Mouse (Mus musculus) limb, embryonic 10.5 days (tissue): ENCODE results near the gene Atp6v1e2. TPM values are rescaled to one million over a fixed set of nuclear protein-coding genes. Genes with fewer than 3 reads are reported as not detected.

Experiments
- polyA plus RNA-seq: library from polyadenylated mRNA; unstranded; fragments of >200 nt; fragmentation: Nextera tagmentation; extraction: Ambion mirVana; gene quantifications from 2 replicates; pipeline ENCODE4 v1.2.1, GENCODE M21; 2016

The Atp6v1e2 gene
- polyA plus RNA-seq, 1 experiment from 2014 or later: not detected

Other genes starting within 250 kb of the Atp6v1e2 start
- gene Epas1, start 194.2 kb downstream of the Atp6v1e2 start, polyA plus RNA-seq: 2.8 and 2.9 TPM in 2 replicates
- not detected in 2 replicates for gene Tmem247, start 30.5 kb downstream of the Atp6v1e2 start, polyA plus RNA-seq
- 10.5 and 13.3 TPM in 2 replicates for gene Rhoq, start 15.2 kb upstream of the Atp6v1e2 start, polyA plus RNA-seq
- 32.7 and 44.3 TPM in 2 replicates for gene Pigf, start 77.5 kb upstream of the Atp6v1e2 start, polyA plus RNA-seq
- 135 and 136 TPM in 2 replicates for gene Cript, start 77.7 kb upstream of the Atp6v1e2 start, polyA plus RNA-seq
- 9.3 and 9.5 TPM in 2 replicates for gene Socs5, start 159.8 kb upstream of the Atp6v1e2 start, polyA plus RNA-seq